Mouse (Mus musculus) central nervous system, embryonic 14 days (tissue): ENCODE measurements around the gene Aldh16a1. TPM values are rescaled to one million over a fixed set of nuclear protein-coding genes. Genes with fewer than 3 reads are reported as not detected.

Experiments
- polyA plus RNA-seq: library from polyadenylated mRNA; depleted of rRNA; stranded (reverse); fragments of >200 nt; gene quantifications from 2 replicates; pipeline ENCODE4 v1.2.3, GENCODE M21; 2012; rRNA removed

The Aldh16a1 gene
- polyA plus RNA-seq = 31.8 and 33.0 TPM in 2 replicates

GRCm38 (mm10) chr7:45154096-45154992 lies at the start of gene Aldh16a1, which contains the start of gene Pih1d1:
TSS of gene Aldh16a1 (minus strand) at chr7:45154584.
TSS of gene Pih1d1 (plus strand) at chr7:45154303.

GRCm38 (mm10) chr7:45180896-45181477 lies 26.6 kb upstream of the Aldh16a1 start, which contains the start of gene Pth2:
TSS of gene Pth2 (plus strand) at chr7:45180995.

GRCm38 (mm10) chr7:45179469-45179868 lies 25.1 kb upstream of the Aldh16a1 start, which contains the start of gene Gfy:
TSS of gene Gfy (minus strand) at chr7:45179569.

GRCm38 (mm10) chr7:45163735-45164490 lies 9.5 kb upstream of the Aldh16a1 start, which contains the start of gene Slc17a7:
TSS of gene Slc17a7 (plus strand) at chr7:45163949.

GRCm38 (mm10) chr7:45135993-45136567 lies 18.3 kb downstream of the Aldh16a1 start, which contains the start of the genes Gm45713 and Flt3l:
TSS of gene Gm45713 (minus strand) at chr7:45136231.
TSS of gene Flt3l (minus strand) at chr7:45136432.

GRCm38 (mm10) chr7:45128624-45129246 lies 25.6 kb downstream of the Aldh16a1 start, which contains the start of gene Rpl13a:
TSS of gene Rpl13a (minus strand) at chr7:45128761.

GRCm38 (mm10) chr7:45124224-45125143 lies 29.9 kb downstream of the Aldh16a1 start, which contains the start of gene Rps11:
TSS of gene Rps11 (minus strand) at chr7:45124439.

GRCm38 (mm10) chr7:45103652-45104180 lies 50.7 kb downstream of the Aldh16a1 start, which contains the start of gene Fcgrt:
TSS of gene Fcgrt (minus strand) at chr7:45103851.

GRCm38 (mm10) chr7:45092048-45092447 lies 62.3 kb downstream of the Aldh16a1 start, which contains the start of gene Rcn3:
TSS of gene Rcn3 (minus strand) at chr7:45092221.

Other genes starting within 250 kb of the Aldh16a1 start
- gene Ap2a1, start 225.1 kb downstream of the Aldh16a1 start, polyA plus RNA-seq = 135 and 148 TPM in 2 replicates
- 0.04 and 0.23 TPM in 2 replicates for gene Tsks, start 211.4 kb downstream of the Aldh16a1 start, polyA plus RNA-seq
- 110 and 111 TPM in 2 replicates for gene Cpt1c, start 179.7 kb downstream of the Aldh16a1 start, polyA plus RNA-seq
- 763 and 875 TPM in 2 replicates for gene Prmt1, start 168.0 kb downstream of the Aldh16a1 start, polyA plus RNA-seq
- gene Irf3, start 156.9 kb downstream of the Aldh16a1 start, polyA plus RNA-seq = 131 and 137 TPM in 2 replicates
- 31.9 and 33.7 TPM in 2 replicates for gene Bcl2l12, start 155.9 kb downstream of the Aldh16a1 start, polyA plus RNA-seq
- gene Scaf1, start 138.2 kb downstream of the Aldh16a1 start, polyA plus RNA-seq = 117 and 120 TPM in 2 replicates
- gene Rras, start 136.6 kb downstream of the Aldh16a1 start, polyA plus RNA-seq = 18.7 and 27.8 TPM in 2 replicates
- gene Prr12, start 101.7 kb downstream of the Aldh16a1 start, polyA plus RNA-seq = 19.6 and 25.2 TPM in 2 replicates
- 88.9 and 93.3 TPM in 2 replicates for gene Nosip, start 92.2 kb downstream of the Aldh16a1 start, polyA plus RNA-seq
- 24.3 and 28.4 TPM in 2 replicates for gene Prrg2, start 91.9 kb downstream of the Aldh16a1 start, polyA plus RNA-seq
- gene Rcn3, start 62.4 kb downstream of the Aldh16a1 start, polyA plus RNA-seq = 110 and 224 TPM in 2 replicates
- gene Fcgrt, start 50.7 kb downstream of the Aldh16a1 start, polyA plus RNA-seq = 15.9 and 27.0 TPM in 2 replicates
- 611 and 637 TPM in 2 replicates for gene Rps11, start 30.1 kb downstream of the Aldh16a1 start, polyA plus RNA-seq
- gene Rpl13a, start 25.8 kb downstream of the Aldh16a1 start, polyA plus RNA-seq = 2,227 and 2,905 TPM in 2 replicates
- gene Gm45713, start 18.4 kb downstream of the Aldh16a1 start, polyA plus RNA-seq = 0.25 TPM in 2 replicates
- 7.7 and 10.8 TPM in 2 replicates for gene Flt3l, start 18.2 kb downstream of the Aldh16a1 start, polyA plus RNA-seq
- gene Pih1d1, start 281 bp downstream of the Aldh16a1 start, polyA plus RNA-seq = 129 and 134 TPM in 2 replicates
- gene Slc17a7, start 9.4 kb upstream of the Aldh16a1 start, polyA plus RNA-seq = 12.2 and 25.0 TPM in 2 replicates
- 0.05 and 0.21 TPM in 2 replicates for gene Gfy, start 25.0 kb upstream of the Aldh16a1 start, polyA plus RNA-seq
- 0.20 and 0.23 TPM in 2 replicates for gene Pth2, start 26.4 kb upstream of the Aldh16a1 start, polyA plus RNA-seq
- gene Ccdc155, start 50.3 kb upstream of the Aldh16a1 start, polyA plus RNA-seq = 0.88 and 1.1 TPM in 2 replicates
- gene Dkkl1, start 57.6 kb upstream of the Aldh16a1 start, polyA plus RNA-seq = 2.0 and 3.2 TPM in 2 replicates
- gene Tead2, start 61.2 kb upstream of the Aldh16a1 start, polyA plus RNA-seq = 257 and 271 TPM in 2 replicates
- gene Cd37, start 84.5 kb upstream of the Aldh16a1 start, polyA plus RNA-seq = 1.6 and 1.8 TPM in 2 replicates
- gene Slc6a16, start 86.5 kb upstream of the Aldh16a1 start, polyA plus RNA-seq = 0.61 and 0.96 TPM in 2 replicates
- not detected in 2 replicates for gene Slc6a21, start 122.9 kb upstream of the Aldh16a1 start, polyA plus RNA-seq
- gene Trpm4, start 179.2 kb upstream of the Aldh16a1 start, polyA plus RNA-seq = 16.8 and 23.9 TPM in 2 replicates
- gene Hrc, start 180.7 kb upstream of the Aldh16a1 start, polyA plus RNA-seq = 1.1 and 3.8 TPM in 2 replicates
- gene Ppfia3, start 212.4 kb upstream of the Aldh16a1 start, polyA plus RNA-seq = 44.2 and 45.9 TPM in 2 replicates
- 14.4 and 15.8 TPM in 2 replicates for gene Lin7b, start 216.0 kb upstream of the Aldh16a1 start, polyA plus RNA-seq
- 864 and 911 TPM in 2 replicates for gene Snrnp70, start 241.2 kb upstream of the Aldh16a1 start, polyA plus RNA-seq